Mouse (Mus musculus): ENCODE measurements around the gene Mrps10. TPM values are rescaled to one million over a fixed set of nuclear protein-coding genes. Genes with fewer than 3 reads are reported as not detected.
"Not testable (repeated sequence)": the region's sequence is repeated elsewhere in the genome, so short reads cannot be mapped to it uniquely, and the experiment has no call there.

Mrps10 gene
- total RNA-seq, 2 experiments from 2014 or later: 19.9 to 23.9 TPM

DNA sequence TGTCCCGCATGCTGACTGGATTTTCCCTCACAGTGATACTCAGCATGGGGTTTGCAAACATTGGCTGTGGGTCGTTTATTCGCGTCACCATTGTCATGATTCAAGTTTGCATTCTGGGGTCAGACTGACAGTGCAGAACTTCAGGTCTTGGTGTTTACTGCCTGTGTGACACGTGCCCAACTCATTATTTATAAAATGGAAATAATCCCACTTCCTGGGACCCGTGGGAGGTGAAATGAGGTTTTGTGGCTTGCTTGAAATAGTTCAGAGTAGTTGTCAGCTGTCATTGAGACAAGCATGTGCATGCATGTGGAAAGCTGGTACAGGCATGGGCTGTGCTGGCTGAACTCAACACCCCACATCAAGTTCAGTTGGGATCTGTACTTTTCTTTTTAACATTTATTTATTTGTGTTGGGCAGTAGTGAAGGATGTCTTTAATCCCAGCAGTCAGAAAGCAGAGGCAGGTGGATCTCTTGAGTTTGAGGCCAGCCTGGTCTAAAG lies 8.1 kb downstream of the Mrps10 start:
- intact Hi-C loops (cut with DNase I): no loop called here
- no peak for DNase-seq

DNA sequence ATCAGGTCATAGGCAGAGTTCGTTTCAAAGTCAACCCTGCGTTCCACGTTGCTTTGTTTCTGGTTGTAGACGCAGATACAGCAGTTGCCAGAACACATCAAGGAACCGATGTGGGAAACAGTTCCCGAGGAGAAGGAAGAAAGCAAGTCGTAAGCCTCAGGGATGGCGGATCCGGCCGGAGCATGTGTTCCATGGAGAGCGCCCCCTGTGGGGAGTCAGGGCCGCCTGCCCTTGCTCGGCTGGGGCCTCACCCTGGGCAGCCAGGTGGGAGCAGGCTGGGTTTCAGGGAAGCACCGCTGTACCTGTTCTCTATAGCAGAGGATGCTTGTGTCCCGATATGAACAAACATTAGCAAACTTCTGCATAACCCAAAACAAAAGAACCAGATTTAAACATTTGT lies 9.4 kb downstream of the Mrps10 start:
- DNase-seq: no peak
- intact Hi-C loops (cut with DNase I): no loop called here

- DNase-seq: no peak
- intact Hi-C loops (cut with DNase I): no loop called here
Observed at GRCm38 (mm10) chr17:47381917-47382316, 13.2 kb downstream of the Mrps10 start.

DNA sequence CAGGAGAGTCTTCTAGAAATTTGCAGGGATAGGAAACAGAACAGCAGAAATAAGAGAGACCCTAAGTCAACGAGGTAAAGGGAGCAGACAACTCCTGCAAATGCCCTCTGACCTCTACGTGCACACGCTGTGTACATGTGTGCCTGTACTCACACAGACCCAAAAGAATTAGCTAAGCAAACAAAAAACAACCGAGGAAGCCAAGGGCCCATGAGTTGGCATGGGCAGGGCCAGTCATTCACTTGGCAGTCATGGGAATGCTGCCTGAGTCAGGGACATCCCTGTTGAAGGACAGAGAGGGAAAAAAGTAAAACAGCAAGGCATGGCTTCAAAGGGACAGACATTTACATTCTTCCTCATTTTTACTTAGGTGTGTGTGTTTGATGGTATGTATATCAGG lies 14.6 kb downstream of the Mrps10 start:
- intact Hi-C loops (cut with DNase I): no loop called here

GRCm38 (mm10) chr17:47384064-47384463 lies 15.4 kb downstream of the Mrps10 start:
- DNase-seq: no peak
- intact Hi-C loops (cut with DNase I): no loop called here

More for the DNA sequence above, 14.6 kb downstream of the Mrps10 start:
- no peak for DNase-seq

- intact Hi-C loops (cut with DNase I): no loop called here
- DNase-seq: no peak
Observed at GRCm38 (mm10) chr17:47385145-47385544, 16.5 kb downstream of the Mrps10 start, which contains the start of gene Guca1b. Gene Guca1b, plus strand, starts transcription at chr17:47385393.

- intact Hi-C loops (cut with DNase I): no loop called here
- peak; percentile 26 to 49 for DNase-seq
Observed at GRCm38 (mm10) chr17:47386649-47387048, 18.0 kb downstream of the Mrps10 start.

GRCm38 (mm10) chr17:47394223-47394869 lies 25.7 kb downstream of the Mrps10 start:
- peak in 1 of 2 experiments; percentile 21 for DNase-seq
- intact Hi-C loops (cut with DNase I): no loop called here

DNA sequence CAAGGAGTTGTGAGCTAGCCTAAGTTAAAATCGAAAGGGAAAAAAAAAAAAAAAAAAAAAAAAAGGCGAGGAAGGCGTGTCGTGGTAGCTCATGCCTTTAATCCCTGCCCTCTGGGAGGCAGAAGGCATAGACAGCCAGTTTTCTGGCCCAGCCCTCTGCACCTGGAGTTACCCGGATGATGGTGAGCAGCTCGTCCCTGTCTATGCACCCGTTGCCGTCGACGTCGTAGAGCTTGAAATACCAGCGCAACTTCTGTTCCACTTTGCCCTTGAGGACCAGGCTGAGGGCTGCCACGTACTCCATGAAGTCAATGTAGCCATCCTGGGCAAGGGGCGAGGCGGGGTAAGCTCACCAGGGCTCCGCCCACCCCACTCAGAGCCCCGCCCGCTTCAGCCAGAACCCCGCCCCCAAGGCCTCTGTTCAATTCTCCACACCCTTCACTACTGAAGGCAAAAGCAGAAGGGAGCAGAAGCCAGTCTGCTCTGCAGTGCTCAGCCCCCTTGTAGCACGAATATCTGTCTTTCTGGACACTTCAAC lies 26.8 kb downstream of the Mrps10 start:
- peak; percentile 37 to 49 for DNase-seq
- intact Hi-C loops (cut with DNase I): no loop called here

GRCm38 (mm10) chr17:47399091-47399490 lies 30.4 kb downstream of the Mrps10 start:
- DNase-seq: no peak
- intact Hi-C loops (cut with DNase I): no loop called here

- no peak for DNase-seq
- intact Hi-C loops (cut with DNase I): no loop called here
Observed at GRCm38 (mm10) chr17:47400451-47400850, 31.8 kb downstream of the Mrps10 start, which contains the start of gene Guca1a. Gene Guca1a, minus strand, starts transcription at chr17:47400584.

GRCm38 (mm10) chr17:47407717-47408557 lies 39.2 kb downstream of the Mrps10 start:
- intact Hi-C loops (cut with DNase I): loop anchor here (5.0 kb wide), 1 partner anchor 74 kb away; no protein-coding TSS in a partner anchor
- DNase-seq: no peak

DNA sequence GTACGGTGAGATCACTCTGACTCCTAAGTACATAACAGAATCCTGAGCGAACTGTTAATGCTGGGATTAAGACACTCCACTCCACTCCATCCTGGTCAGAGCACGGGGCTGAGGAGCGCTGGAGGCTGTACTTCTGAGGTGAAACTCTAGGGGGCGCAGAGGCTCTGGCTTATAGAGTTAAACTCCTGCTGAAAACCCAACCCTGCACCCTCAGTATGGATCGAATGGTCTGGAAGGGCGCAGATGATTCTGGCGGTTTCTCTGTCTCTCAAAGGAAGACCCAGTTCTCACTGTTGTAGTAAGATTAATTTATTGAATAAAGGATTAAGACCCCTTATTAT lies 39.8 kb downstream of the Mrps10 start:
- DNase-seq: peak; percentile 51 to 72
- intact Hi-C loops (cut with DNase I): loop anchor here (5.0 kb wide), 1 partner anchor 74 kb away; no protein-coding TSS in a partner anchor

- intact Hi-C loops (cut with DNase I): loop anchor here (5.0 kb wide), 1 partner anchor 72 kb away; no protein-coding TSS in a partner anchor
- DNase-seq: peak; percentile 23 to 38
Observed at GRCm38 (mm10) chr17:47409897-47410861, 41.5 kb downstream of the Mrps10 start.

DNA sequence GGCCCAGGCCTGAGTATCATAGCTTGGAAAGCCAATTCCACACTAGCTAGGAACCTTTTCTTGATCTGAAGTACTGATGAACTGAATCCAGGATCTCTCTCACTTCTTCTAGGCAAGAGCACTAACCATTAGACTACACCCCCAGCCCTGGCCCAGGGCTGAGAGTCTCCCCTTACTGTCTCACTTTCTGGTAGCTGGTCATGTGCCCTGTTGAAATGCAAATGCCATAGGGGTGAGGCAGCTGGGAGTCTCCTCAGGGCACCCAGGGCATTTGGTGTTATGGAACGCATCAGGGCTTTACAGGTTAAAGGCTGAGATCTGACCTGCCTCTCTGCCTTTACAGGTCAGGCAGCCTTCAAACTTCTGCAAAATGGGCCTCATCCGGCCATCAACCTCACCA lies 51.5 kb downstream of the Mrps10 start:
- DNase-seq: no peak
- intact Hi-C loops (cut with DNase I): no loop called here

DNA sequence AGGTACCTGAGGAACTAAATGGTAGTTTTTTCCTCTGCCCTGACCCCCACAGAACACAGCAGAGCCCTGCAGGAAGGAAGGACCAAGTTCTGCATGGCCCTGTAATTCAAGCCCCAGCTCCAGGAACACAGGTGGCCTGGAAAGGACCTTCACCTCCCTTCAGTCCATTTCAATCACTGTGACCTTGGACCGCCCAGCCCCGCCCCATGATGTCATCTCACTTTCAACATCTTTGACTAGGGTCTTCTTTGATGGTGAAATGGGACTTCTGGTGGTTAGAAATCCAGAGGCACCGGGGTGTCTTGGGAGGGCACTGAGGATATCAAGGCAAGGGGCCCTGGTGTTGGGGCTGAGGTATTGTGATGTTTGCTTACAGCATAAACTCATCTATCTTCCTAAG lies 52.9 kb downstream of the Mrps10 start:
- intact Hi-C loops (cut with DNase I): no loop called here
- DNase-seq: no peak

DNA sequence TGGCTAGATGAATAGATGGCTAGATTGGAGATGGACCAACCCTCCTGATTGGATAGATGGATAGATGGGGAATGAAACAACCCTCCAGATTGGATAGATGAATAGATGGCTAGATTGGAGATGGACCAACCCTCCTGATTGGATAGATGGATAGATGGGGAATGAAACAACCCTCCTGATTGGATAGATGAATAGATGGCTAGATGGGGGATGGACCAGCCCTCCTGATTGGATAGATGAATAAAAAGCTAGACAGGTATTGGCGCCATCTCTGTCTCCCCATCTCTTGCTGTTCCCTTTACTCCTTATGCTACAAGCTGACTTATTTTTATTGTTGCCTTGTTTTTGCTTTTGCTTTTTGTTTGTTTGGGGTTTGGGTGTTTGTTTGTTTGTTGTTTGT lies 53.9 kb downstream of the Mrps10 start:
- intact Hi-C loops (cut with DNase I); DNase-seq: not testable (repeated sequence)

DNA sequence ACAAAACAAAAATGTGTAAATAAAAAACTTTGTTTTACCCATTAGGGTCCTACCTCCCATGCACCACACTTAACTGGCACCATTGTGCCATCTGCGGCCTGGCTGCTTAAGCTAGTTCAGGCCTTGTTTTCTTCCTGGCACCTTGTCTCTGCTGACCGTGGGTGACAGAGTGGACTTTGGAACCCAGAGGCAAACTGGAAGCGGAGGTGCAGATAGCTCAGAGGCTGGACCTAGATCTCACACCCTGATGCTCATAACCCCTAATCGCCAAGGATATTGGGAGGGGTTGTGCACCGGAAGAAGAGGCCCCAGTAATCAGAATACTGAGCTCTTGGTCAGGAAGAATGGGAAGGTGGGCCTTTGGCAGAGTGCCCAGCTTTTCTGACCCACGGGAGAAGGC lies 55.5 kb downstream of the Mrps10 start:
- DNase-seq: no peak
- intact Hi-C loops (cut with DNase I): no loop called here

DNA sequence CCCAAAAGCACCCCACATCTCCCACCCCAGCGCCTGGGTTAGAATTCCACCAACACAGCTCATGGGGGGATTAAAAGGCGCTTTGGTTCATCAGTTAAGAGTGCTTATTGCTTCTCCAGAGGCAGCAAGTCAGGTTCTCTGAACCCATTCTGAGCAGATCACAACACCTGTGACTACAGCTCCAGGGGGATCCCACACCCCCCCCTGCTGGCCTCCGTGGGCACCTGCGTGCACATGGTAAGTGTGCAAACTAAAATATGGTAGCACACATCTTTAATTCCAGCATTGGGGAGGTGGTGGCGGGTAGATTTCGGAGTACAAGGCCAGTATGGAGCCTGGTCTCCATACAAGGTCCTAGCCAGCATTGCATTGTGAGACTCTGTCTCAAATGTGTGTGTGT lies 58.6 kb downstream of the Mrps10 start:
- DNase-seq: no peak
- intact Hi-C loops (cut with DNase I): no loop called here

DNA sequence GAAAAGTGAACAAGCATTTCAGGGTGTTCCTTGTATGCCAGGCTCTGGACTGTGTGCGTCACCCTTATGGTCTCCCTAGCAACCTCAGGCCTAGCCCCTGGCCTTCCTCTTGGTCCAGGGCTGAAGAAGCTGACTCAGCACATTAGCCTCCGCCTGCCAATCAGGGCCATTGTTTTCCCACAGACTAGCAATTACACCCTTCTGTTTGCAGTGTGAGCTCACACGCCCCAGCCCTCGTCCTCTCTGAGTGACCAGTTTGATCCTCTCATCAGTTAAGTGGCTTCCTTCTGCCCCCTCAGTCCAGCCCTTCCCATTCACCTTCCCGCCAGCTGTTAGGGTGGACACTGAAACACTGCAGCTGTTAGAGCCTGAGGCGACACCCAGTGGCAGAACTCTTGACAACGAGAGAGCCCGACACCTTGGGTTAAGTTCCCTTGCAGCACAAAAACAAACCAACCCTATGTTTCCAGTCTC lies 60.2 kb downstream of the Mrps10 start:
- DNase-seq: peak; percentile 39 to 43
- intact Hi-C loops (cut with DNase I): no loop called here

Data from heart, postnatal 36 days (tissue).